ENCODE assay signal across 8 mouse cellular contexts in genomic region chr15:100871107-100872011, GRCm38 (mm10). TPM values are rescaled to one million over a fixed set of nuclear protein-coding genes. Genes with fewer than 3 reads are reported as not detected.
DNase-seq lines count a peak whose midpoint lies in the region; ATAC-seq and TF ChIP-seq lines count a peak whose summit lies in the region.

No protein-coding gene starts in this region.

- peaks cover 5% of the 10 kb centered on the region for H3K27me3 ChIP-seq in kidney, adult 2 months (replicated peaks; ENCODE audit: control insufficient read depth, insufficient read depth, low read length)
- H3K27me3 ChIP-seq in embryonic facial prominence, embryonic 10.5 days (replicated peaks; ENCODE audit: low read depth, poor library complexity, severe bottlenecking), result peaks cover 60% of the 10 kb centered on the region
- H3K27me3 ChIP-seq in neural tube, embryonic 15.5 days (replicated peaks), result no peaks in the 10 kb centered on the region; the same call in 1 of the 2 replicates

- H3K36me3 ChIP-seq in kidney, adult 2 months (ENCODE audit: control insufficient read depth, insufficient read depth, low read length), result no peaks in the 10 kb centered on the region
- H3K36me3 ChIP-seq in embryonic facial prominence, embryonic 10.5 days (replicated peaks), result no peaks in the 10 kb centered on the region
- no peaks in the 10 kb centered on the region for H3K36me3 ChIP-seq in neural tube, embryonic 15.5 days

- intact Hi-C loops in left cerebral cortex, postnatal 4 days (cut with DNase I), result loop anchor here (5.0 kb wide), 1 partner anchor 86 kb away; no protein-coding TSS in a partner anchor

- peak overlapping the region; percentile 23; the same call in 1 of the 2 replicates for H3K4me3 ChIP-seq in kidney, adult 2 months (ENCODE audit: insufficient read depth, low read depth, low read length)
- peak overlapping the region; percentile 84 for H3K4me3 ChIP-seq in embryonic facial prominence, embryonic 10.5 days
- peak overlapping the region; percentile 77 for H3K4me3 ChIP-seq in neural tube, embryonic 15.5 days (replicated peaks)

- peak; percentile 66 for ATAC-seq in neural tube, embryonic 15.5 days (ENCODE audit: low FRiP score)
- no peak for ATAC-seq in megakaryocyte-erythroid progenitor cell, adult 5-6 weeks (replicated peaks; ENCODE audit: low FRiP score, low TSS enrichment, poor library complexity, severe bottlenecking)

- H3K9ac ChIP-seq in neural tube, embryonic 15.5 days (replicated peaks), result peak overlapping the region; percentile 88

- H3K4me1 ChIP-seq in kidney, adult 2 months (ENCODE audit: control insufficient read depth, insufficient read depth, low read length), result peaks cover 4% of the 10 kb centered on the region
- peaks cover 23% of the 10 kb centered on the region for H3K4me1 ChIP-seq in embryonic facial prominence, embryonic 10.5 days
- H3K4me1 ChIP-seq in neural tube, embryonic 15.5 days, result peaks cover 38% of the 10 kb centered on the region

- DNase-seq in kidney, adult 2 months, result no peak
- no peak for DNase-seq in kidney, postnatal 10 days
- peak; percentile 25 for DNase-seq in ZHBTc4 (ENCODE audit: low read depth, low spot score)
- no peak for DNase-seq in embryonic facial prominence, embryonic 10.5 days (ENCODE audit: low spot score)
- DNase-seq in left cerebral cortex, postnatal 4 days, result peak; percentile 32
- DNase-seq in spleen, postnatal 14 days (ENCODE audit: low spot score in 2 of 2), result no peak

- no peak for TF ChIP-seq POLR2A in kidney, adult 2 months (IDR thresholded peaks at IDR 0.05; ENCODE audit: low read depth, low read length)

- H3K4me2 ChIP-seq in neural tube, embryonic 15.5 days, result peak overlapping the region; percentile 73

- H3K27ac ChIP-seq in kidney, adult 2 months (ENCODE audit: insufficient read depth, low read depth, low read length), result no peak overlapping the region
- H3K27ac ChIP-seq in embryonic facial prominence, embryonic 10.5 days (replicated peaks), result peak overlapping the region; percentile 88
- peak overlapping the region; percentile 89 for H3K27ac ChIP-seq in neural tube, embryonic 15.5 days (replicated peaks)

- 2% methylated on average over 53 of the region's 53 CpGs for WGBS in kidney, adult 2 months
- under 1% methylated on average over 53 of the region's 53 CpGs for WGBS in embryonic facial prominence, embryonic 10.5 days
- WGBS in neural tube, embryonic 15.5 days, result under 1% methylated on average over 53 of the region's 53 CpGs

- H3K9me3 ChIP-seq in embryonic facial prominence, embryonic 10.5 days, result peaks cover 2% of the 10 kb centered on the region; the same call in 1 of the 2 replicates
- H3K9me3 ChIP-seq in neural tube, embryonic 15.5 days (replicated peaks), result peaks cover 2% of the 10 kb centered on the region; the same call in 1 of the 2 replicates

- TF ChIP-seq CTCF in kidney, adult 2 months (conservative IDR thresholded peaks at IDR 0.05; ENCODE audit: insufficient read depth, insufficient read length, low read depth, low read length), result no peak

RNA-seq across cellular contexts. Expression of gene Scn8a, which starts 1.7 kb away (rescaled TPM):
- polyA plus RNA-seq in kidney, adult 2 months (2012; rRNA removed), result 0.45 TPM in 2 replicates
- 7.3 and 8.1 TPM in 2 replicates for polyA plus RNA-seq in embryonic facial prominence, embryonic 10.5 days (2016; fragmentation: Nextera tagmentation; extraction: Ambion mirVana)
- total RNA-seq in left cerebral cortex, postnatal 4 days (2021), result 100 to 1,000 TPM; 106 to 113 TPM
- polyA plus RNA-seq in neural tube, embryonic 15.5 days (2015; fragmentation: Nextera tagmentation; extraction: Ambion mirVana), result 24.9 and 29.2 TPM in 2 replicates
- not detected in 2 replicates for total RNA-seq in megakaryocyte-erythroid progenitor cell, adult 5-6 weeks (2014; fragmentation: Nextera tagmentation)
- not detected in 2 replicates for total RNA-seq in megakaryocyte-erythroid progenitor cell, adult 5-6 weeks (2017)

Comparison
In these comparisons a context has a peak if more than half of its experiments do, and no peak if none do; other contexts are left out.
1. DNase-seq: peak in ZHBTc4 (single experiment) and left cerebral cortex, postnatal 4 days (single experiment); none in kidney, adult 2 months (single experiment), kidney, postnatal 10 days (single experiment), embryonic facial prominence, embryonic 10.5 days (single experiment) and spleen, postnatal 14 days (0 of 2).
2. H3K4me3 ChIP-seq: peak in every context shown above with its lines; median percentile 84 in embryonic facial prominence, embryonic 10.5 days; 77 in neural tube, embryonic 15.5 days; 23 in kidney, adult 2 months.